Mouse (Mus musculus) G1E-ER4 (cell line): Measurements from ENCODE around the gene Chrm5. TPM values are rescaled to one million over a fixed set of nuclear protein-coding genes. Genes with fewer than 3 reads are reported as not detected.

Experiments
- GATA1 ChIP-seq: IDR thresholded peaks from one replicate; pipeline ENCODE4 v1.8.0; 2012; ENCODE audit warnings: low read length, inconsistent platforms
- polyA plus RNA-seq: library from polyadenylated mRNA; stranded (reverse); fragments of >175 nt; gene quantifications from 2 replicates; pipeline ENCODE4 v1.2.3, GENCODE M21; 2012

Chrm5 gene
- polyA plus RNA-seq: not detected in 2 replicates

GRCm38 (mm10) chr2:112480669-112481068, at the start of gene Chrm5:
Gene Chrm5, minus strand, starts transcription at chr2:112480769.
- no peak for TF ChIP-seq GATA1

DNA sequence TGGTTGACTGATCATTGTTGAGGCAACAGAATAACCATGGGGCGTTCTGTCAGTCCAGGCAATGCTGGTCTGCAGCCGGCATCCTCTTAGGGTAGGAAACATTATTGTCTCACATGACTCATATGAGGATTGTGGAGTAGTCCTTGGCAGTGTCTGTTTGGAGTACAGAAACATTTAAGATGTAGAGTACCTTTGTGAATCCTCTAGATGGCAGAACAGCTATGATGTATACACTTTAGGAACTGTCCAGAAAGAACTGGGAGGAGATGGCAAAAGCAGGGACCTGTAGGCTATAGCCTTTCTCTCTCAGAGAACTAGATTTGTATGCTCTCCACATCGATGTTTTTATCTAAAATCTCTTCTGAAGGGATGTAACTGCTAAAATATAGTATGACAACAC, 46.4 kb upstream of the Chrm5 start:
- TF ChIP-seq GATA1: no peak

- TF ChIP-seq GATA1: no peak
These were observed 40.2 kb upstream of the Chrm5 start for GRCm38 (mm10) chr2:112520526-112521482.

- TF ChIP-seq GATA1: no peak
These were observed 38.0 kb upstream of the Chrm5 start for GRCm38 (mm10) chr2:112518541-112518940.

GRCm38 (mm10) chr2:112517218-112517617, 36.6 kb upstream of the Chrm5 start:
- no peak for TF ChIP-seq GATA1

GRCm38 (mm10) chr2:112516728-112517127, 36.2 kb upstream of the Chrm5 start:
- TF ChIP-seq GATA1: no peak

DNA sequence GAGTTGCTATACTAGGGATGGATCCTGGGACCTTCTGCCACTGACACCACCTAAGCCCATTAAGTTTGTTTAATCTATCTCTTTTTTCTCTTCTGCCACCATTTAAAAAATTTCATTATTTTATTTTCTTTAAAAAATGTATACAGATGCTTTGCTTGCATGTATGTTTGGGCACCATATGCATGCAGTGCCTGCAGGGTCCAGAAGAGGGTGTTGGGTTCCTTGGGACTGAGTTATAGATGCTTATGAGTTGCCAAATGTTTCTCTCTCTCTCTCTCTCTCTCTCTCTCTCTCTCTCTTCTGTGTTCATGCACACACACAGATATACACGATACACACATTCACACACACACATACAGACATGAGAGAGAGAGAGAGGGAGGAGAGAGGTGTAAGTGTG, 32.5 kb upstream of the Chrm5 start:
- TF ChIP-seq GATA1: no peak

DNA sequence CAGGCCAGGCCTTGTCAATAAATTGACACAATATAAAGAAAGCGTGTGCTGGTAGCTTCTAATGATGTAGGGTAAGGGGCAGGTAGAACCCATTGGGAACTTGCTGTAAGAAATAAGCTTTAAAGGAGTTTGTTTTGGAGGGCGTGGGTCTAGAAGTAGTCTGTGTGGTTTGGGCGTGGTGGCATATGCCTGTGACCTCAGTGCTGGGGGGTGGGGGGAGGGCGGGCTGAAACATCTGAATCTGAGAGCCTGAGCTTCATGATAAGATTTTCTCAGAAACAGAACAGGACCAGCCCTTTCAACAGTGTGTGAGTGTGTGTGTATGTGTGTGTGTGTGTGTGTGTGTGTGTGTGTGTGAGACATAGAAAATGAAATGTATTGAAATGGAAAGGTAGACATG, 29.6 kb upstream of the Chrm5 start:
- TF ChIP-seq GATA1: peak; percentile 37

- TF ChIP-seq GATA1: no peak
These were observed 26.9 kb upstream of the Chrm5 start for GRCm38 (mm10) chr2:112507444-112507843.

DNA sequence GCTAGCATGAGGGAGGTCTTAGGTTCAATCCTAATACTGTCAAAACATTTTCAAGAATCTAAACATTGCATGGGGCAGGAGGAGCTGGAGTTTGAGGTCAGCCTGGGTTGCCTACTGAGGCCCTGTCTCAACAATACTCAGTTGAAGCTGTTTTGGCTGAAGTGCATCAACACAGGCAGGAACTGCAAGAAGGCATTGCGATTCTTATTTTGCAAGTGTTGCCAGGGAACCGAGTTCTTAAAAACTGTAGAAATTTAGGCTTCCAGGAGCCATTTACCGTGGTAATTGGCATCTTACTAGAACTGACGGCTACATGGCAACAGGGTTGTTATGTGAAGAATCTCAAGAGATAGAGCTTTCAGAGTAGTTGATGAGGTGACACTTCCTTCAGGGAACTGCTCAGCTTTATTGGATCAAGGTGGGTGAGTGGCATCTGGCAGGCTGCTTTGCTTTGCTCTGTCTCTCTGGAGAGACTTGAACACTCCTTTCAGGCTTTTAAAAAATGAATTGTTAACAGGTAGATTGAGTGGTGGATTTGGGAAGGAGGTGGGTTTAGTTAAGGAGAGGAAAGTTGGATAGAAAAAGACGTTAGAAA, 26.4 kb upstream of the Chrm5 start:
- TF ChIP-seq GATA1: no peak

DNA sequence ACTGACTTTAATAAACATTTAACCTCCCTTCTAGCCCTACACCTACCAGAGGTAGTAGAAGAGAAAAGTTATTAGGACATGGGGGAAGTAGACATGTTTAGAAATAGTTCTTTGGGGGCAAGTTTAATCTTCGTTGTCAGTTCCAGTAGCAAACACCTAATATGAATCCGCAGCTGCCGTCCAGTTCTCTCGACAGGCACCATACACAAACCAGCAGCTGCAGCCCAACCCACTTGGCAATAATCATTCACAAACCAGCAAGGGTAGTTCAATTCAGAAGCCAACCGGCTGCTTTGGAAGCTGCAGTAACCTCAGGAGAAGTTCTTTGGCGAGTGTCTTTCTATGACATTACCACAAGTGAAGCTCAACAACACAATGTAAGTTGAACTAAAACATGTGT, 23.4 kb upstream of the Chrm5 start:
- no peak for TF ChIP-seq GATA1

DNA sequence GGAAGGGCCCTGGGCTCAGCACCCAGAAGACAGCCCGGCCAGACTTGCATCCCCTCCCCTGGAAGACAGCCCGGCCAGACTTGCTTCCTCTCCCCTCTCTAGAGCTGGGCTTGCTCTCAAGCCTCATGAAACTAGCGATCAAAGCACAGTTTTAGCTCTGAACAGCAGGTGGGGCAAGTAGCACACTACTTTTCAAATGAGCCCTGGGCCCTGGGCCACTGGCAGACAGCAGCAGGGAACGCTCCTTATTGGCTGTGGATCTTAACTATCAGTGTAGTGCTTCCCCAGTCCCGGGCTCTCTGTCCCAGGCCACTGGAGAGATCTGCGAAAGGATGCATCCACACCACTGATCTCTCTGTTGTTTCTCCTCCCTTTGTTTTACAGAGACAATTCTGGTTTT, 20.6 kb upstream of the Chrm5 start:
- TF ChIP-seq GATA1: no peak

- TF ChIP-seq GATA1: no peak
These were observed 17.3 kb upstream of the Chrm5 start for GRCm38 (mm10) chr2:112497851-112498250.

DNA sequence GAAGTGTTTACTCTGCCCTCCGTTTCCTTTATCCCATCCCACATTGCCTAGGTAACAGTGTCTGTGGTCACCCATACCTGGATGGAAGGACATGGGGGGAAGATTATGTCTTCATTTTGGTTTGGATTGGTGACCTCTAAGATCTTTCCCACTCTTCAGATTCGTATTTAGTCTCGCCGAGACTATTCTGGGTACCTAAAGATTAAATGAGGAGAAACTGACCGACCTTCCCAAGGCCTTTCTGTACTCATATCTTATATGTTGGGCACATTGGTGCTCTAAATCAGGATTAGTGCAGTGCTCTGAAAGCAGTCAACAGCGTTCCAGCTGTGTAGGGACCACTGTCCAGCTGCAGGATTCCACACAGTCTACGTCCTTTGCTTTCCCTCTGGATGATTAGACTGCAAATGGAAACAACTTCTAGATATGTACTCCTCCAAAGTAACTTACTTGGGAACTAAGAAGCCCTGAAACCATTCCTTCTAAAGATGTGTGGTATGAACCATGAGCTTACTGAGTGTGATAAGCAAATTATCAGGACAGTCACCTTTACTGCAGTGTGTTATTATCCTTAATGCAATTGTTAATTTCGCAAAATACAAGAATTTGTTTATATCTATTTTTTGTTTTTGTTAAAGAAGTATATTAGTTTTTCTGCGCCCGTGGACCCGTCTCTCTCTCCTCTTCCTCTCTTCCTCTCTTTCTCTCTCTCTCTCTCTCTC, 13.1 kb upstream of the Chrm5 start:
- no peak for TF ChIP-seq GATA1

- TF ChIP-seq GATA1: no peak
These were observed 12.4 kb upstream of the Chrm5 start, which contains the start of gene Aven for GRCm38 (mm10) chr2:112492856-112493538. Gene Aven, plus strand, starts transcription at chr2:112492964.
